Mouse (Mus musculus) E14TG2a.4 (cell line): ENCODE data around the gene Pak6.

Experiments used
- CTCF ChIP-seq: conservative IDR thresholded peaks from 2 replicates; pipeline ENCODE4 v1.5.1; 2014; ENCODE audit warnings: low read length
- NANOG ChIP-seq: IDR thresholded peaks from 2 replicates; pipeline ENCODE4 v1.6.1; 2014; ENCODE audit warnings: borderline replicate concordance, low read length, mixed read lengths
- POU5F1 ChIP-seq: IDR thresholded peaks from 2 replicates; pipeline ENCODE4 v1.6.1; 2014; ENCODE audit warnings: low read length, borderline replicate concordance

GRCm38 (mm10) chr2:118713631-118714030, 50.5 kb downstream of the Pak6 start:
- TF ChIP-seq CTCF: no peak
- TF ChIP-seq POU5F1: no peak
- TF ChIP-seq NANOG: no peak
